Mouse (Mus musculus) induced T-regulatory cell, adult 2 months (primary cell): ENCODE measurements around the gene Atf7ip.

Experiments used
- DNase-seq: peaks from one replicate; pipeline ENCODE4 v3.0.0-alpha.2; 2012; ENCODE audit warnings: low read depth

Atf7ip gene

DNA sequence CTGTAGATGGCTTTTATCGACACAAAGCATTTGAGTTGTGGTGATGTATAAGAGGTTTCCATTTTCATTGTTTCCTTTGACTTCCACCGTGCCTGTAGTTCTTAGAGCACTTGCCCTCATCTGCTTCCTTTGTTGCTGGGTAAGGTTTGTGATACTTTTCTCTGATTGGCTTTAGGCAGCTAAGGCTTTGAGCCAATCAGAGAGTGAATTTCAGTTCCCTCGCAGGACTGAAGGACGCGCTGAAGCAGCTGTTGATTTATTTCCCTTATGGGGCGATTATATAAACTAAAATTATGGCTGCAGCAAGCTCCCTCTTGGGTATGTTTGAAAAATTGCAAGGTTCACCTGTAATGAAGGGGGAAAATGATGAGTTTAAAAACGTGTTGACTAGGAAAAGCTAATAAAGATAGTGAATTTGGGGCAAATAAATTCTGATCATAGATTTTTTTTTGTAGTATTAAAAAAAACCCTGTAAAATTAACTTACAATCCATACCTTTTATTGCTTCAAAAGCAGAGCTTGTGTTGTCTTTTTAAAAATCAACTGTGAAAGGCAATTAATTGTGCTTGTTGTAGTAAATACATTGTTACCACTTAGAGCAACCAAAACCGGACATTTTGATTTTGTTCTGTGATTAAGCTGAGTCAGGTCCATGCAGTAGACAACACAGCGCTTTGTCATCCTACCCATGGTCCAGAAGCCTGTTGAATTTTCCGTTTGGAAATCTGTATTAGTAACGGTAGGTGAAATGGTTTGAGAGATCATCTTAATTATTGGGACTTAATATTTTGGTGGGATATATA is 48.0 kb downstream of the Atf7ip start:
- peak; percentile 92 for DNase-seq

DNA sequence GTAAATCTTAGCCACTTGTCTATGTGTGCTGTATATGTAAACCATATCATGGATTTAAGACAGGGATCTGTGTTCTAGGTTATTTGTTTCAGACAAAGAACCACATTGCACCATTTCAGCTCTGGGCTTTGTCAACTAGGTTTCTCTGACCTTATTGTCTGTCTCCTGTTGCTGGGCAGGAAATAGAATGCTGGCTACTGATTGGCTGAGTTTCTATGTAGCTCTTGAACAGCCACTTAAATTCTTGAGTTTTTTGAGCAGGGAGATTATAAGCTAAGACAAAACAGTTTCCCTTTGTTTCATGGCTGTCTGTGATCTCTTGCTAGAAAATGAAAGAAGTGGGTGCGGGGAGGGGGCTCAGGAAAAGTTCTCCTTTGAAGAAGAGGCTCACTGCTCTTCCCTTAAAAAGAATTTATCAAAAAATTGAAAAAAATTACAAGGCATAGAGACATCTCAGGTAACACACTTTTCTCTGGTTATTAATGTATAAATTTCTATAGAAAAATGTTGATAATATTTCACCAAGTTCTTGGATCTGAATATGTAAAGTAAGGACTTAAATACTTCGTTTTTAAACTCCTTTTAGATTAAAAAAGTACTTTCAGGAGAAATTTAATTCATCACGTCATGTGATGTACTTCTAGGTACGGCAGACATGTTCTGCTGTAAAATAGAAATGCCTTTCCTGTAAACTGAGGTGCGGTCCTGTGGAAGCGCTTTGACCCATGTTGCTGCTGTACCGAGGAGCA is 49.0 kb downstream of the Atf7ip start:
- peak; percentile 91 for DNase-seq

DNA sequence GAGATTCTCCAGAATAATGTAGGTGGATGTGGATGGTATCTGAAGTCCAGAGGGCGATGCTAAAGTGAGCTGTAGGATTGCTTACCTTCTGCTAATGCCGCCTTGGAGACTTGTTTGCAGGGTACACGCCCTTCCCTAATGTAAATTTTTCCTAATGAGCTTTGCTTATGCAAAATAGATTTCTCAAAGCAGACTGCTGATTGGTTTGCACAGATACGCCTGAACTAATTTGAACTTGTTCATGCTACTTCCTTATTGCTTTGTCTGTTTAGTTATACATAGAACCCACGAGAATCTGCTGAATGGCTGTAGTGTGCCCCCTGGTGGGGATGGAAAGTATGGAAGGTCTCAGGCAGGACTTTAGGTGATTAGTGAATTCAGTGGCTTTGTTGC is 49.6 kb downstream of the Atf7ip start:
- DNase-seq = peak; percentile 94

DNA sequence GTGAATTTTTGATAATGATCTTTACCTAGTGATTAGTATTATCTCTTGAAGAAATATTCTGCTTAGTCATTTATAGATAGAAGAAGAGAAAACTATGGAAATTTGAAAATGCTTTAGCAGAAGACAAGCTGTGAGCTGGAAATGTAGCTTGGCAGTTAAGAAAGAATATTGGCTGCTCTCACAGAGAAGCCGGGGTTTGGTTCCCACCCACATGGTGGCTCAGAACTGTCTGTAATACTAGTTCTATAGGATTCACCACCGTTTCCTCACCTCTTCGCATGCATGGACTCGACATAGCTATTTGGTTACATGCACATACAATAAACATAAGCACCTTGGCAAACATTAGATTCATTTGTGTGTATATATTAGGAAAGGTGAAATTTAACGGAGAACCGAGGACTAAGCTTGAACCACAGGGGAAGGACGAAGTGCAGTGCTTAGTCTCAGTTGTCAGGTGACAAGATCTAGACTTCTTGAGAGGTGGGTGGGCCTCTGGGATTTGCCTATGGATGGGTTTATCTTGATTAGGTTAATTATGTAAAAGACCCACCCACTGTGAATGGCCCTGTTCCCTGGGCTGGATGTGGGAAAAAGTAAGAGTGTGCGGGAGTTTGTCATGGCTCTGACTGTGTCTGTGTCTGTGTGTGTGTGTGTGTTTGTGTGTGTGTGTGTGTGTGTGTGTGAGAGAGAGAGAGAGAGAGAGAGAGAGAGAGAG is 52.5 kb downstream of the Atf7ip start:
- no peak for DNase-seq

DNA sequence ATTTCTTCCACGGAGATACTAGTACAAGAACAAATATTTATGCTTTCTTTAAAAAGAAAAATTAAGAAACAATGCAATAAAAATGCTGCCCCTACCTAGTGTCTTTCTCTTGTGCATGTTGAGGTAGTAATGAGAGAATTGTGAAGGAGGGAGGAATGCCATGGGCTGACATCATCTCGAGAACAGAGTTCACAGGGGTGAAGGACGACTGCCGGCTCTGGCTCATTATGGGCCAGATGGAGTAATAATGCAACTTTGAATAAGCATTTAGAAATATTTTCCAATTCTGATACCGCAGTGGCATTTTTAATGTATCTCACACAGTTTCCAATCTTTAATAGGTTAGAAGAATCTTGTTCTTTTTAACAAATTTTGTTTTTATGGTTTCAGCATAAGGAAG is 60.0 kb downstream of the Atf7ip start:
- DNase-seq = no peak

DNA sequence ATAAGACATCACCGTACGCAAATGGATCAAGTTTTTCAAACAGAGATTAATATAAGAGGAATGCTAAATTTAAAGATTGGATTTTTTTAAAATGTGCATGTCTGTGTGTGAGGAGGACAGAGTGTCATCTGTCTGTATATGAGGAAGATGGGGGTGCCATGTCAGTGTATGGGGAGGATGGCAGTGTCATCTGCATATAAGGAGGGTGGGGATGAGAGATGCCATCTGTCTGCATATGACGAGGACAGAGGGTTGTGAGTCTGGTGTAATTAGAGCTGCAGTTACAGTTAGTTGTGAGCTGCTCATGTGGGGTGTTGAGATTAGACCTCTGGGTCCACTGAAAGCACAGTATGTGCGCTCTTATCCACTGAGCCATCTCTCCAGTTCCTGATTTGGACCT is 84.8 kb downstream of the Atf7ip start:
- DNase-seq = no peak

GRCm38 (mm10) chr6:136594541-136594940 is 88.6 kb downstream of the Atf7ip start:
- no peak for DNase-seq

DNA sequence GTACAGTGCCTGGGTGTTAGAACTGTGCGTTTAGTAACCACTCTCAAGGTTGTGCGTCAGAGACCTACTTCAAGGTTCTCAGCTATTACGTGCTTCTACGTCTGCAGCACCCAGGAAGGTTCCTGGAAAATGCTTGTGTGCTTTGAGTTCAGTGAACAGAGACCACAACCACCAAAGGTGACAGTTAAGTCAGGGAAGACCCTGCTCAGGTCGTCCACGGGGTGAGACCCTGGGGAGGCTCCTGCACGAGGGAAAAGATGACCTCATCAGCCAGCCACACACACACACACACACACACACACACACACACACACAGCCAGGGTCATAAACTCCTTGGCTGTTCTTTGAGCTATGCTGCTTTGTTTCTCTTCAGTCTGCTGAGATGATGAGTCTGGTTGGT is 96.6 kb downstream of the Atf7ip start:
- no peak for DNase-seq

- no peak for DNase-seq
Observed at GRCm38 (mm10) chr6:136611351-136612215, 105.6 kb downstream of the Atf7ip start.

DNA sequence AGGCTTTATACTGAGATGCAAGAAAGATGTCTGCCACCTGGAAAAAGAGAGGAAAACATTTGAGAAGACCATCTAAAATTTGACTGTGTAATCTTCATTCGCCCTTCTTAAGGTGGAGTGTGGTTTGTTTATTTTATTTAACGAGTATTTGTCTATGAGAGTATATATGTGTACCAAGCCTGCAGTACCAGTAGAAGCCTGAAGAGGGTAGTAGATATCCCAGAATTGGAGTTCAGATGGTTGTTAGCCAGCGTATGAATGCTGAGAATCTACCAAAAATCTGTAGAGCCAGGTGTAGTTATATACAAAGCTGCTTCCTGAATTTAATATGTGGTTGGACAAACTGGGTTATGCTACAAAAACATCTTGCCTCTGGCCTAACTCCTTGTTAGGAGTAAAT is 106.3 kb downstream of the Atf7ip start:
- DNase-seq = peak; percentile 50

GRCm38 (mm10) chr6:136614156-136614555 is 108.2 kb downstream of the Atf7ip start:
- DNase-seq = no peak

DNA sequence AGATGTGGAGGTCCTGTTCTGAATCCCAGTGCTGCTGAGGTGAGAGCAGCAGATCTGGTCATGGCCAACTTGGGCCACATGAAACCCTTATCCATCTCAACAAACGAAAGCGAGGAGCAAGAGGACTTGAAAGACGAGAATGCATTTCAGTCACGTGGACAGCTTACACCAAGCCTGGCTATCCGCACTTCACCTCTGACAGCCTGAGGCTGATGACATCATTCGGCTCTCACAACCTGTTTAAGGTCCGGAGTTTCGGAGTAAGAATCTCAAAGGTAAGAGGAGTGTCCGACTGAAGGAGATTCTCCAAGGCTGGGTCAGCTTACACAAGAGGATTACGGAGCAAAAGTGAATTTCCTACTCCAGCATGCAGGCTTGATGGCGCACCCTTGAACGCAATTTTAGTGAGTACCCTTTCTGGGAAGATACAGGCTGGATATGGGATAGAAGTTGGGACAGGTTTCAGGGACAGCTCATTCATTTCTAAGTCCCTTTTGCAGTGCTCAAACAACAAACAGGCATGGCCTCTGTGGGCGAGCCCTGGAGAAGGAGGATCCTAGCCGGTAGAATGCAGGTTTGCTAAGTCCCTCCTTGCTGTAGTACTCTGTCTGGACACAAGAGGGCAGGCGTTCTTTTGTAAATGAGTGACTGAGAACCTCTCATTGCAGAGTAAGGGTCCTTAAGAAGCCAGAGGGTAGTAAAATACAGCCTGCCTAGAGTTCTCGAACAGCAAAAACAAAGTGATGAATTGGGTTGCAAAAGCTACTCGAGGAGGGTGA is 114.6 kb downstream of the Atf7ip start:
- peak; percentile 87 for DNase-seq

DNA sequence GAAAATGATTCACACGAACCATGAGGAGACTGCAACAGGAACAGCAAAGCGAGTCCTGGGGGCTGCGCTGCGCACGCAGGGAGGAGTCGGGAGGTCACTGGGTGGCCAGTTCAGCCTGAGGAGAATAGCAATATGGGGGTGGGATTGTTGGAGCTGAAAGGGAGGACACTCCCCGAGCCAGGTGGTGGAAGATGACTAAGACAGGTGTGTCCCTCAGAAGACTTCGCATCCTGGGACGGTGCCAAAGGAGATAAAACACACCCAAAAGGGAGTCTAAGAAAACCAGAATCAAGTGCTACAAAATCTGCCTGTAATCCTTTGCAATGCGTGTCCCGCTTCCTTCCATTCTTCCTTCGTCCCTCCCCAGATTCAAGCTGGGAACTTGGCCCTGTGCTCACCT is 119.5 kb downstream of the Atf7ip start:
- no peak for DNase-seq

- no peak for DNase-seq
Observed at GRCm38 (mm10) chr6:136629639-136630038, 123.7 kb downstream of the Atf7ip start.

DNA sequence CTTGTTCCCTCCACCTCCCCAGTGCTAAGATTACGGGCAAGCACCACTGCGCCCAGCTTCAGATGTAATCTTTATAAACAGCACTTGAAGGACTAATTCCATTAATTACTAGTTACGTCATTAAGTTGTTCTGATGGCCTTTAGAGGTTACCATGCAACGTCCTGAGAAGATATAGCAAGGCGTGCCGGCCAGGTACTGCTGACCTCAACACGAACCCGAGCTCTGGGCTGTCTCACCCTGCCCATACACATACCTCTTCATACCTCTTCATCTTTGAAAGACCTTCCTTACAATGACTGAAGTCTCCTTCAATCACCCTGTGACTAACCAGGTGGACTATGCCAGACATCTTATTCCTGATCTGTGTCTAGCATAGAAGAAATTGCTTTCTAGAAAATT is 125.6 kb downstream of the Atf7ip start:
- DNase-seq = no peak

DNA sequence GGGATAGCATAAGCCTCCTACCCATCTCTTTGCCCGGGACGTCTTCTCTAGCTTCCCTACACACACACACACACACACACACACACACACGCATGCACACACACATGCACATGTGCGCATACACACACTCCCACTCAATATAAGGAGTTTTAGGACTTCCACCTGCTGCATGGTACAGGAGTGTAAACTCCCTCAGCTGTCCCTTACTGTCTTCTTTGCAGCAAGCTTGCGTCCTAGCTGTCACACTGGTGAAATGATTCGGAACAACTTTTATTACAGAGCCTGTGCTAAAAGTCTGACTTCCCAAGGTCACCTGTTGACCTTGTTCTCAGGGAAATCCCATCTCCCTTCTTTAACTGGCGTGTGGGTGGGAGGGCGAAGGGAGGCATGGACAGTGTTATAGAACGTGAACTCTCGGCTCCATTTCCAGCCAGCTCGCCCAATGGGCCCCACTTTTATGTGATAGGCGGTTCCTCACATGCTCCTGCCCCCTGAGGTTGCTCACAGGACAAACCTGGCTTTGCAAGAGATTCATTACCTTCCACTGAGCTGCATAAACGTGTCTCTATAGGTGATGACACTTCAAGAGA is 126.1 kb downstream of the Atf7ip start:
- no peak for DNase-seq

- no peak for DNase-seq
Observed at GRCm38 (mm10) chr6:136633154-136633553, 127.2 kb downstream of the Atf7ip start.

DNA sequence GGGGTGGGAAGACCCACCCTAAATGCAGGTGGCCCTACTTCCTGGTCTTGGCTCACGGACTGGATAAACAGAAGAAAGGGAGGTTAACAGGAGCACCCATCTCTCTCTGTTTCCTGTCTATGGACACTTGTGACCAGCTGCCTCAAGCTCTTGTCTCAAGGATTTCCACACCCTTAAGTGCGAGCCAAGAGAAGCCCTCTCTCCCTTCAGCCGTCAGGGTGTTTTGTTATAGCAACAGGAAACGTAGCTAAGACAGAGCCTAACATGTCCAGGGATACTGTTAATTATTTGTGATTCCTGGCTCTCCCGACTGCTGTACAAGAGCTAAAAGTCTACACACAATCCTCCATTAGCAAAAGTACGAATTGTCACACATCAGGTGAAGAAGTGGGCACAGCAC is 127.8 kb downstream of the Atf7ip start:
- DNase-seq = no peak

DNA sequence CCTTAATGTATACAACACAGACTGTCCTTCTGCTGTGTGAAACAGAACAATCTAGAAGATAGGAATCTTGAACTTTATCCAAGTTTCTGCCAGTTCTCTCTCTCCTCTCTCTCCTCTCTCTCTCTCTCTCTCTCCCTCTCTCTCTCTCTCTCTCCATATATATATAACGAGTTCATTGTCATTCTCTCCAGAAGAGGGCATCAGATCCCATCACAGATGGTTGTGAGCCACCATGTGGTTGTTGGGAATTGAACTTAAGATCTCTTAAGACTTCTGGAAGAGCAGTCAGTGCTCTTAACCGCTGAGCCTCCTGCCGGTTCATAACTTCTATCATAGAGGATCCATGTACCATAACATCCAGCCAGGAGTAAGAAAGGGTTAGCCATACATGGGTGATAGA is 129.0 kb downstream of the Atf7ip start:
- DNase-seq = peak; percentile 12

DNA sequence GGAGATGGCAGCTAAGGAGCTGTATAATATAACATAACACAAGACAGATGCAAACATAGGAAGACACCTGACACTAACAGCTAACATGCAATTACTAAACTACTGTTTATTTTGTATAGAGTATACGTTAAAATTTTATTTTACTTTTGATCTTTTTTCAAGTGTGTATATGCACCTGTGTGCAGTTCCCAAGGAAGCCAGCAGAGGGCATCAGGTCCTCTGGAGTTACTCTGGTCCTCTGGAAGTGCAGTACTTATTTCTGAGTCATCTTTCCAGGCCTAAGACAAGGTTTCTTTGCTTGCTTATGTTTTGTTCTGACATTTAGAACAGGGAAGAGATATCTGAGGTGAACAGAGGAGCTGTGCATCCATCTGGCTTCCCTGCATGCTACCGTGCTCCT is 138.2 kb downstream of the Atf7ip start:
- peak; percentile 40 for DNase-seq

DNA sequence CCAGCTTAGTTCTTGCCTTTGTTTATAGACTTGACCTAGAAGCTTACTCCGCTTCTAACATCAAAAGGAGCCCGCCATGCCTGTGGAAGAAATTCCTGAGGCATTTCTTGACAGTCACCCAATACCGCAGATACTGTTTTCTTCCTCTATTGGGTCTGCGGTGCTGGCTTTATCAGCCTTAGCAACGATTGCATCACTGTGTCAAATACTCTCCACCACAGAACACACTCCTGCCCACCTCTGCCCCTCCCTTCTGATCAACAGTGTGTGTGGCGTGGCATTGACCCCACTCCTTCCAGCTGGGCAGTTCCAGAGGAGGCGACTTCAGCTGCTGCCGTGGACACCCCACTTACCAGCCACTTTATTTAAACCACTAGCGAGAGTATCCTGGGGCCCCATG is 139.8 kb downstream of the Atf7ip start:
- no peak for DNase-seq
